Mouse (Mus musculus) liver, embryonic 11.5 days (tissue): ENCODE results near the gene Senp7. TPM values are rescaled to one million over a fixed set of nuclear protein-coding genes. Genes with fewer than 3 reads are reported as not detected.

Experiments
- ATAC-seq: fragments of 200-750 bp; cut with Nextera tagmentation; replicated peaks from 2 replicates; pipeline ENCODE4 v1.8.0; 2017; ENCODE audit warnings: moderate number of reproducible peaks, mild to moderate bottlenecking, moderate TSS enrichment, moderate library complexity; ENCODE audit not compliant: low FRiP score
- DNase-seq: peaks from one replicate; pipeline ENCODE4 v3.0.0-alpha.2; 2017; ENCODE audit warnings: low spot score
- H3K27ac ChIP-seq: fragments of 300-500 bp; sonication (generic); 2 replicates; pipeline ENCODE4 v1.5.1; 2014; ENCODE audit warnings: mild to moderate bottlenecking, low read depth, low read length, control low read depth
- H3K27me3 ChIP-seq: fragments of 300-500 bp; sonication (generic); replicated peaks from 2 replicates; pipeline ENCODE4 v1.6.1; 2014; ENCODE audit warnings: low read length, mixed read lengths; ENCODE audit not compliant: control insufficient read depth, insufficient read depth
- H3K36me3 ChIP-seq: fragments of 300-500 bp; sonication (generic); 2 replicates; pipeline ENCODE4 v1.6.1; 2014; ENCODE audit warnings: mild to moderate bottlenecking, low read length, moderate library complexity, mixed read lengths; ENCODE audit not compliant: control insufficient read depth, insufficient read depth
- H3K4me1 ChIP-seq: fragments of 300-500 bp; sonication (generic); replicated peaks from 2 replicates; pipeline ENCODE4 v1.6.1; 2014; ENCODE audit warnings: low read length, mixed read lengths; ENCODE audit not compliant: control insufficient read depth, insufficient read depth
- H3K4me2 ChIP-seq: fragments of 300-500 bp; sonication (generic); 2 replicates; pipeline ENCODE4 v1.6.1; 2014; ENCODE audit warnings: mild to moderate bottlenecking, control low read depth, moderate library complexity
- H3K4me3 ChIP-seq: fragments of 300-500 bp; sonication (generic); 2 replicates; pipeline ENCODE4 v1.5.1; 2014; ENCODE audit warnings: low read depth, low read length, control low read depth
- H3K9ac ChIP-seq: fragments of 300-500 bp; sonication (generic); 2 replicates; pipeline ENCODE4 v1.6.1; 2014; ENCODE audit warnings: low read depth, low read length, control low read depth
- H3K9me3 ChIP-seq: fragments of 300-500 bp; sonication (generic); 2 replicates; pipeline ENCODE4 v1.6.1; 2016; ENCODE audit warnings: low read length, inconsistent platforms, mixed read lengths; ENCODE audit not compliant: control insufficient read depth
- WGBS: fragments of 180-500 bp; shearing (Covaris S2); extraction: QIAGEN DNeasy Blood & Tissue Kit; methylation state at CpG from one replicate; pipeline ENCODE4 v1.1.7; 2014; 5-methylcytosine and 5-hydroxymethylcytosine counted together
- polyA plus RNA-seq: library from polyadenylated mRNA; unstranded; fragments of >200 nt; fragmentation: Nextera tagmentation; extraction: Ambion mirVana; gene quantifications from 2 replicates; pipeline ENCODE4 v1.2.1, GENCODE M21; 2014

The Senp7 gene
- polyA plus RNA-seq, 1 experiment from 2014 or later = 24.1 TPM

DNA sequence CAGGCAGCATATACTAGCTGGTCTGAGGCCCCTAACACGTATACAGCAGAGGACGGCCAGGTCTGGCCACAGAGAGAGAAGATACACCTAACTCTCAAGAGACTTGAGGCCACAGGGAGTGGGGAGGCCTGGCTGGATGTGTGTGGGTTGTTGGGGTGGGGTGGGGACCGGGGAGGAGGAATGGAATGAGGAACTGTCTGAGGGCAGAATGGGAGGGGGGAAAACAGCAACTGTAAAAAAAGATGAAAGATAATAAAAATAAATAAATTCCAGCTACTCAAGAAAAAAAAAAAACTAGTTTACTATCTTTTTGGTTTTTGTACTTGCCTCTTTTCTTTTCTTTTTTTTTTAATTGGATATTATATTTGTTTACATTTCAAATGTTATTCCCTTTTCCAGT is 91.8 kb downstream of the Senp7 start:
- Histone ChIP-seq H3K27me3 (no peaks in the 10 kb centered on the region), H3K9ac (no peak overlapping the region), H3K4me1 (no peaks in the 10 kb centered on the region), H3K4me3 (no peak overlapping the region), H3K9me3 (no peaks in the 10 kb centered on the region), H3K4me2 (no peak overlapping the region), H3K27ac (no peak overlapping the region), H3K36me3 (no peaks in the 10 kb centered on the region)
- DNase-seq = no peak
- no peak for ATAC-seq
- 77% methylated on average over 3 of the region's 3 CpGs for WGBS

DNA sequence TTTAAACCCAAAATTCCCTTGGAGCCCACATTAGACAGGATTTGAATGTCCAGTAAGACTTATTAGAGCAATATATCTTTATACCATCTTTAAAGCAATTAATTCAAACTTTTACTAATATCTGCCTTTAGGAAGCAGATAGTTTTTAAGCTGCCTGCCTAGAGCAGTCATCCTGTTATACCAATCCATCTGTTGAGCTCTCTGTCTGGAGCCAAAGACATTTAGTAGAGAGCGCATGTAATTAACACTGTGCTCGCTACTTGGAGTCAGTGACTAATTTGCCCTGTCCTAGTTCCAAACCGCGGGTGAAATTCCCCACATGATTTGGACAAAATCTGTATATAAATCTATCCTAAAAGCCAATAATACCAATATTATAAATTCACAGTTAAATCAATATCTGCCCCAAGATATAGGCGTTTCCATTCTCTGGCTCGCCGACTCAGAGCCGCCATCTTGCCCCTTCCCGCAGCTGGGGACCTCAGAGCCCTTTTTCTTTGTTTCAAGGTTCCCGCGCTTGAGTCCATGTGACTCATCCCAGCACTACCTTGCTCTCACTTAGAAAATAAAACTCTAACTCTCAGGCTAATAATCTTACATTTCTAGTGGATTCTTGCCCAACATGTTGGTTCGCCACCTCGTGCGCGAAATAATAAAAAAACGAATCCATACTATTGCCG is 96.9 kb downstream of the Senp7 start:
- Histone ChIP-seq H3K4me1 (no peaks in the 10 kb centered on the region), H3K36me3 (no peaks in the 10 kb centered on the region), H3K9ac (no peak overlapping the region), H3K27me3 (no peaks in the 10 kb centered on the region), H3K27ac (no peak overlapping the region), H3K9me3 (no peaks in the 10 kb centered on the region), H3K4me2 (no peak overlapping the region), H3K4me3 (no peak overlapping the region)
- DNase-seq = no peak
- ATAC-seq = no peak
- 96% methylated on average over 17 of the region's 17 CpGs for WGBS

DNA sequence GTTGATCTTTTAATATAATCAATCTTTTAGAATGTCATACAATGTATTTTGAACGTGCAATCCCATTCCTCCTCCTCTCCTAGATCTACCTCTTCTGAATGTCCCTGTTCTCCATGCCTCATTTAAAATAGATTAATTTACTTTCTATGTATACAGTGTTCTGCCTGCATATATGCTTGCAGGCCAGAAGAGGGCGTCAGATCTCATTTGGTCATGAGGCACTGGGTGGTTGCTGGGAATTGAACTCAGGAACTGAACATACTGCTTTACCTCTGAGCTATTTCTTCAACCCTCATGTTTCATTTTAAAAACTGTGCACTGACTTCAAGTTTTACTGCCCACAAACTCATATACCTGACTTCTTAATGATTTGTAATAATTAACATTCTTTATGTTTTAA is 99.5 kb downstream of the Senp7 start:
- Histone ChIP-seq H3K9ac (no peak overlapping the region), H3K4me3 (no peak overlapping the region), H3K9me3 (no peaks in the 10 kb centered on the region), H3K4me1 (no peaks in the 10 kb centered on the region), H3K27me3 (no peaks in the 10 kb centered on the region), H3K36me3 (no peaks in the 10 kb centered on the region), H3K4me2 (no peak overlapping the region), H3K27ac (no peak overlapping the region)
- 40% methylated on average over 2 of the region's 2 CpGs for WGBS
- ATAC-seq (no peak), DNase-seq (no peak)

DNA sequence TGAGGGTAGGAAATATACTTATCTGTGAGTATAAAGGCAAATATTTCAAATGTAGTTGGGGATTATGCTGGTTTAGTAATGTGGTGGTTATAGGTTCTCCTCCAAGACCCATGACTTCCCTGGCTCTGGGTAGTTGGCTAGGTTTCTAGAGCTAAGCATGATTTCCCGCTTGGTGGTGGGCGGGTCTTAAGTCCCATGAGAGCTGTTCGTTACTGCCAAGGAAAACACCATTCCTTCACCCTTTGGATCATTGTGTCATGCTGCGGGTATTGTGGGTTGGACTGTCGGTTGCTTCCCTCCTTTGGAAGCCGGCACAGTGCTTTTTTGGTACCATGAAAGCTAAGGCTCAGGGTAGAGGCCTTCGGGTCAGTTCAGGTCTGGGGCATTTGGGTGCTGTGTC is 115.3 kb downstream of the Senp7 start:
- Histone ChIP-seq H3K36me3 (no peaks in the 10 kb centered on the region), H3K9ac (no peak overlapping the region), H3K27me3 (no peaks in the 10 kb centered on the region), H3K4me2 (no peak overlapping the region), H3K27ac (no peak overlapping the region), H3K4me1 (no peaks in the 10 kb centered on the region), H3K9me3 (no peaks in the 10 kb centered on the region), H3K4me3 (no peak overlapping the region)
- no peak for DNase-seq
- no peak for ATAC-seq
- WGBS = 91% methylated on average over 7 of the region's 7 CpGs

DNA sequence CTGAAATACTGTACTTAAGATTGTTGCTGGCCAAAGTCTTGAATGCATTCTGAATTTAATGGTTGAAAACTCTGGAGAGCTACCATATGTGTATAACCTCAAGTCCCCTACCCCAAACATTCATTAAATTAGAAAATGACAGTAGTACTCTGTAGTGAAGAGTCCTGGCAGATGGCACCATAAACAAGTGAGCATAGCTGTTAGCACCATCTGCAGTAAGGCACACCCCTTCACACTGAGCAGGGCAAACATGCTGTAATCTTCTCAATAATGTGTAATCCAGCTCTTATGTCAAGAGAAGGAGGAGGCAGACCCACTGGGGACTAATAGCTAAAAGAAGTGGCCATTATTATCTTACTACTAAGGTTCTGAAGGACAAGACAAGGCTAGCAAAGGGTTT is 122.1 kb downstream of the Senp7 start:
- ATAC-seq (no peak), DNase-seq (no peak)
- H3K4me3 ChIP-seq = no peak overlapping the region
- H3K27me3 ChIP-seq = no peaks in the 10 kb centered on the region
- no peak overlapping the region for H3K27ac ChIP-seq
- H3K9me3 ChIP-seq = no peaks in the 10 kb centered on the region
- no peak overlapping the region for H3K4me2 ChIP-seq
- H3K4me1 ChIP-seq = no peaks in the 10 kb centered on the region
- H3K9ac ChIP-seq = no peak overlapping the region
- H3K36me3 ChIP-seq = peaks cover 8% of the 10 kb centered on the region

DNA sequence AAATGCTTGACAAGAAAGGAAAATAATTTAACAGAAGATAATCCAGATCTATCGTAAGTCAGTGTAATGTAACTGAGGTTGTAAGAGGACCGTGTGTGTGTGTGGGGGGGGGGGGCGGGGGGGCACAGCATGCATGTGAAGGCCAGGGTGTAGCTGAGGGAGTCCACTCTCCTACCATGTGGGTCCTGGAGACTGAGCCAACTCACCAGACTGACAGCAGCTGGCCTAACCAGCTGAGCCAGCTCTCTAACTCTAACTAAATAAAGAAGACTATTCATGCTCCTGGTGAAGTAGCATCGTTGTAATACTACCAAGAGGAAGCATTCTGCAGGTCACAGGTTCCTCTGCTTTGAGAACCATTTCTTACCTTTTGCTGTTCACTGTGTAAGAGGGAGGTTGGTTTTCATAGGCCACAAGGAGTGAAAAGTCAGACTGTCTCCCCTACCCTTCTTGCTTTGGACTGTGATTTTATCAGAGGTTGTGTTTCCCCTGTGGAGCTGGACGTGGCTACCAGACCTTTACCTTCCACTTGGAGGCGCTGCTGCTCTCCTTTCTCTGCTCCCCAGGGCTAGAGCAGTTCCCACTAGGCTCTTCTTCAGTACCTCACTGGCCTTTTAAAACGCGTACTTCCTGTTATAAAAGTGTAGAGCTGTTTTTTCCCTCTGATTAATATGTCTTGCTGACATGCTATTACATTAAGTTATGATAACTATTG is 127.9 kb downstream of the Senp7 start:
- DNase-seq = no peak

DNA sequence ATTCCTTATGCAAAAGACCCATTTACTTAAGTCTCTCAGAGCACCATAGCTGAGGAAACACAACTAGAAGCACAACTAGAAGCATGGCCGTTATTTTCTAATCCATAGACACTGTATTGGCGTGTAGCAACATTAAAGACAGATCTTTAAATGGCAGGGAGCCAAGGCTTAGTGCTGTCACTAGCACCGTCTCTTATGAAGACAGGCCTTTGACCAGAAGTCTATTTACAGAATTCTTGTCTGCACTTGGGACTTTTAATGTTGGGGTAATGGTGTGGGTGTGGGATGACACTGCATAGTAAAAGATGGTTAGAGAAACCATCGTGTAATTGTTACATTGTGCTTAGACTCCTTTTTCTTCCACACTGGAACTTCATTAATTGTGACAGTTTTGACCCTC is 138.7 kb downstream of the Senp7 start:
- ATAC-seq = no peak
- Histone ChIP-seq H3K9ac (no peak overlapping the region), H3K9me3 (no peaks in the 10 kb centered on the region), H3K27me3 (no peaks in the 10 kb centered on the region), H3K4me1 (no peaks in the 10 kb centered on the region), H3K4me2 (no peak overlapping the region), H3K27ac (no peak overlapping the region), H3K36me3 (peaks cover 9% of the 10 kb centered on the region), H3K4me3 (no peak overlapping the region)
- DNase-seq = no peak
- WGBS = 92% methylated on average over 4 of the region's 4 CpGs

More for the DNA sequence above, 127.9 kb downstream of the Senp7 start:
- Histone ChIP-seq H3K4me1 (no peaks in the 10 kb centered on the region), H3K4me2 (no peak overlapping the region), H3K27ac (no peak overlapping the region), H3K27me3 (no peaks in the 10 kb centered on the region), H3K36me3 (peaks cover 9% of the 10 kb centered on the region), H3K9me3 (no peaks in the 10 kb centered on the region), H3K4me3 (no peak overlapping the region), H3K9ac (no peak overlapping the region)
- ATAC-seq = no peak
- 65% methylated on average over 8 of the region's 8 CpGs for WGBS

DNA sequence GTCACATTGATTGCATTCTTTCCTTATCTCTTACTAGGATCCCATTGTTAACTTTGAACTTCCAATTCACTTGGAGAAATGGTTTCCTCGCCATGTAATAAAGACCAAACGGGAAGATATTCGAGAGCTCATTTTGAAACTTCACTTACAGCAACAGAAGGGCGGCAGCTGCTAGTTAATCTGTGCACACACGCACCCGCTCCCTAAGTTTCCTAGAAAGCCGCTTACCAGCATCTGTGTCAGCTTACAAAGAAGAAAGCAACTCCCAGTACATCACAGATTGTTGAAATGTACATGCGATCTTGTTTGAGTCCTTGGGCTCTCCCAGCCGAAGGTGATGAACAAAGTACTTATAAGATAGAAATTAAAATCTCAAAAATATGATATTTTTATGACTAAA is 140.1 kb downstream of the Senp7 start:
- Histone ChIP-seq H3K36me3 (peaks cover 9% of the 10 kb centered on the region), H3K27me3 (no peaks in the 10 kb centered on the region), H3K4me3 (no peak overlapping the region), H3K4me2 (no peak overlapping the region), H3K9me3 (no peaks in the 10 kb centered on the region), H3K4me1 (no peaks in the 10 kb centered on the region), H3K9ac (no peak overlapping the region), H3K27ac (no peak overlapping the region)
- WGBS = 94% methylated on average over 9 of the region's 9 CpGs
- ATAC-seq = no peak
- no peak for DNase-seq

DNA sequence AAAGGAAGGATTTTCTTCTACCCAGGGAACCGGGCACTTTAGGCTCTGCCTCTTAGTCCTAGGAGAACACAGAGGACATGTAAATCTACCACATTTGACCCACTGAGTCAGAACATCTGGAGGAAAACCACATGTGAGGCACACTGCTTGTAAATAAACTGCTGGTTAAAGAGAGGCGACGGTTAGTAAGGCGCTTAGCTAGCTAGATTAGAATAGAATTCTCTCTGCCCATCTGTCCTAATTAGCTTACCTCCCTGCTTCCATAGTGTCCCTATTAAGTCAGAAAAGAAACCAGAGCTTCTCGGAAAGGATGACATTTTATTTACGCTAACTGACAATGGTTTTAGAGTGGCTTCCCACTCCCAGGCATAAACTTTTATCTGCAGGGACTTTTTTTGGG is 155.9 kb downstream of the Senp7 start, which contains the start of gene Impg2:
TSS of gene Impg2 (plus strand) at position 263 of the 400 bp plus-strand sequence.
- whole genome bisulfite sequencing = 70% methylated on average over 6 of the region's 6 CpGs
- H3K4me1 ChIP-seq = no peaks in the 10 kb centered on the region
- H3K4me3 ChIP-seq = no peak within 1 kb of the TSS
- DNase-seq (no peak), ATAC-seq (no peak)
- no peak within 1 kb of the TSS for H3K27ac ChIP-seq
- H3K36me3 ChIP-seq = no peaks in the 10 kb centered on the region
- H3K27me3 ChIP-seq = no peaks in the 10 kb centered on the region
- no peaks in the 10 kb centered on the region for H3K9me3 ChIP-seq
- H3K4me2 ChIP-seq = no peak within 1 kb of the TSS
- no peak within 1 kb of the TSS for H3K9ac ChIP-seq
